Mouse (Mus musculus): ENCODE measurements around the gene Zfp445.

The Zfp445 gene

GRCm38 (mm10) chr9:122836790-122837189 lies 29.0 kb downstream of the Zfp445 start:
- DNase-seq (ENCODE audit: low read depth): no peak

- no peak for DNase-seq (ENCODE audit: low read depth)
Measured at GRCm38 (mm10) chr9:122836126-122836525, 29.7 kb downstream of the Zfp445 start.

DNA sequence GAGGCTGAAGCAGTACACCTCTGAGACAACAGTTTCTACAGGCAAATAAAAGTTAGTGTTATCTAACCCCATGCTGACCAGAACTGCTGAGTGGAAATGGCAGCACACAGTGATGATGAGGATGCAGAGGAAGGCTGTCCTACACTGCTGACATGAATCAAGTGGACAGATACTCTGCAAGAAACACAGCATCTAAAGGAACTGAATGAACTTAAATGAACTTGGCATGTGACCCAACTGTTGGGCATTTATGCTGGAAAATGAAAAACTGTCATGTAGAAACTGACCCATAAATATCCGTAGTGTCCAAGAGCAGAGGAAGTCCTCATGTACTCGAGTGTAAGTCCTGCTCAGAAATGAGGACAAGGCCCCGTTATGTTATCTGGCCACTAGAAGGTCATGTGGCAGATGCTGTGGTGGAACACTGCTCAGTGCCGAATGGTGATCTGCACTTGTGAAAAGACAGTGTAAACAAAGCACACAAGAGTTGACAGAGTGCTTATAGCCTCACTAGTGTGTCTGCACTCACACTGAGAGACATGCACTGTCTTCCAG lies 35.9 kb downstream of the Zfp445 start:
- DNase-seq (ENCODE audit: low read depth): no peak

DNA sequence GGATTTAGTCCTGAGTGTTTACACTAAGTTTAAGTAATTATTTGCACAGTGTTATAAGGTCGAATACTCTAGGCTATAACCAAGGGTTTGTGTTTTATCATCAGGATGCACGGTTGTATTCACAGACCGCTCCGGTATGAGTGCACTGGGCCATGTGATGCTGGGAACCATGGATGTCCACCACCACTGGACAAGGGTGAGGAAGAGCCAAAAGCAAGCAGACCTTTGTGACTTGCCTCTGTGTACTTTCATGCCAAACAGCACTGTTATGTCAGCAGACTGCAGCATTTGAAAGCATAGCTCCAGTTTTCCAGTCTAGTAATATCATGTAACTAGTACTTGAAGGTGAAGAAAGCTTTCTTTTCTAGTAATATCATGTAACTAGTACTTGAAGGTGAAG lies 39.1 kb downstream of the Zfp445 start:
- no peak for DNase-seq (ENCODE audit: low read depth)

DNA sequence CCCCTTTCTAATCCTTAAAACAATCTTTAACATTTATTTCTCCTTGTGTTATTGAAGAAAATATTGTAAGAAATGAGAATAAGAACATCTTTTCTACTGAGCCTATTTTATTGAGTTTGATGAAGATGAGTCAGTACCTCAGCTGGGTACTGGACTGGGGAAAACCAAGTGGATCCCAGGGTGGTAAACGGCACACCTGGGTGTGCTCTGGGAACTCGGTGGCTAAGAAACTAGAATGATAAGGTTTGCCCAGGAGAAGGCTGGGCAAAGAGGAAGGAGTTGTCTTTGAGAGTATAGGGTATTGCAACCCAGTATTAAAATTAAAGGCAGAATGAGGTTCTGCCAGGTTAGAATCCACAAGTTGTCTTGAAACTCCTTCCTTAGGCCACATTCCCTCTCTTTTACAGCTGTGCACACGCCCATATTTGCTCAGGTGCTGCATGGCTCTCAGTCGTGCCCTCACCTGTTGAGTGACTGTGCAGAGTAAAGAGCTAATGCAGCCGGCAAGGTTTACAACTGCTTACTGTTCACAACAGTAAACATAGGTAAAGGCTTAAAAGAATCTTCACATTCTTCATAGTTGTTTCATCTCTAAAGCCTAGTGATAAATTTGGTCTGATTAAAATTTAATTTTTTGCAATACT lies 42.3 kb downstream of the Zfp445 start:
- no peak for DNase-seq (ENCODE audit: low read depth)

GRCm38 (mm10) chr9:122815239-122815851 lies 50.5 kb downstream of the Zfp445 start:
- no peak for DNase-seq (ENCODE audit: low read depth)

- no peak for DNase-seq (ENCODE audit: low read depth)
Measured at GRCm38 (mm10) chr9:122814775-122815174, 51.0 kb downstream of the Zfp445 start.

GRCm38 (mm10) chr9:122812386-122812785 lies 53.4 kb downstream of the Zfp445 start:
- no peak for DNase-seq (ENCODE audit: low read depth)

GRCm38 (mm10) chr9:122810212-122810611 lies 55.6 kb downstream of the Zfp445 start:
- no peak for DNase-seq (ENCODE audit: low read depth)

DNA sequence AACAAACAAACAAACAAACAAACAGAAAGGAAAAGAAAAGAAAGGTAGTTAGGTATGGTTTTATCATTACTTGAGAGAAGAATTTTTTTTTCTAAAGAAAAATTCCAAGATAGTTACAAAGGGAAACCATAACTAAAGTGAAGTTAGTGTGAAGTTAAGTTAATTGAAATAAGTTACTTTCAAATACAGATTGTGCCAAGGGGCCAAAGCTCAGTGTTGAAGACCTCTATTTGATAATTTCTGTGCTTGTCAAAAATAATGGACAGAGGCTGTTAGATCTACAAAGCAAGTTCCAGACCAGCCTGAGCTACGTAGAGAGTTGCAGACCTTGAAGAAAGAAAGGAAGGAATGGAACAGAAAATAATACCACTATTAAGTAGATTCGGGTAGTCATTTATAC lies 58.6 kb downstream of the Zfp445 start:
- no peak for DNase-seq (ENCODE audit: low read depth)

GRCm38 (mm10) chr9:122805845-122806341 lies 59.9 kb downstream of the Zfp445 start:
- DNase-seq (ENCODE audit: low read depth): no peak

GRCm38 (mm10) chr9:122805053-122805844 lies 60.6 kb downstream of the Zfp445 start, which contains the start of gene Tcaim:
Tcaim (plus strand) TSS chr9:122805539.
- DNase-seq (ENCODE audit: low read depth): peak; percentile 97
